Mouse (Mus musculus): Measurements from ENCODE around the gene Samd8. TPM values are rescaled to one million over a fixed set of nuclear protein-coding genes. Genes with fewer than 3 reads are reported as not detected.
A peak's percentile ranks its signal among the peaks of the same experiment; 100 is the strongest.

The Samd8 gene
- polyA plus RNA-seq, 1 experiment, result 13.3 TPM

DNA sequence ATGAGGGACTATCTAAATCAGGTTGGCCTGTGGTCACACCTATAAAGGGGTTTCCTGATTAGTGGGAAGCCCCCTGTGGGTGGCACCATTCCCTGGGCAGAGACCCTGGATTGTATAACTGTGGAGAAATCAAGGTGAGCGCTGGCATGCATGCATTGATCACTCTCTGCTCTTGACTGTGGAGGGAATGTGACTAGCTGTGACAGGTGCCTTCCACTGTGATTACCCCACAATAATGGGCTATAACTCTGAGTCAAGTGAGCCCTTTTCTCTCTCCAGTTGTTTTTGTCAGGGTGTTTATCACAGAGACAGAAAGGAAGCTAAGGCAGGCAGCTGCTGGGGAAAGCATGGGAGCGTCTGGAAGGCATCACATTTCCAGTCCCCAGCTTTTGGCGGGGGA, 65.9 kb downstream of the Samd8 start:
- TF ChIP-seq POLR2A (IDR thresholded peaks at IDR 0.05; ENCODE audit: borderline replicate concordance, extremely low read depth, low read depth, low read length) (no peak), CTCF (IDR thresholded peaks at IDR 0.05; ENCODE audit: insufficient read depth, low read length) (no peak)
- no peak for DNase-seq
- Histone ChIP-seq H3K4me3 (replicated peaks; ENCODE audit: extremely low read depth, low read depth, low read length) (no peak overlapping the region), H3K4me1 (ENCODE audit: control insufficient read depth, insufficient read depth, low read length) (peaks cover 8% of the 10 kb centered on the region; the same call in 1 of the 2 replicates)
- 74% methylated on average over 3 of the region's 3 CpGs for WGBS

- no peak for DNase-seq
- 60% methylated on average over 4 of the region's 4 CpGs for WGBS
- Histone ChIP-seq H3K4me3 (replicated peaks; ENCODE audit: extremely low read depth, low read depth, low read length) (no peak overlapping the region), H3K4me1 (ENCODE audit: control insufficient read depth, insufficient read depth, low read length) (peaks cover 8% of the 10 kb centered on the region; the same call in 1 of the 2 replicates)
- TF ChIP-seq CTCF (IDR thresholded peaks at IDR 0.05; ENCODE audit: insufficient read depth, low read length) (no peak), POLR2A (IDR thresholded peaks at IDR 0.05; ENCODE audit: borderline replicate concordance, extremely low read depth, low read depth, low read length) (no peak)
Measured at GRCm38 (mm10) chr14:21817453-21817852, 67.1 kb downstream of the Samd8 start.

DNA sequence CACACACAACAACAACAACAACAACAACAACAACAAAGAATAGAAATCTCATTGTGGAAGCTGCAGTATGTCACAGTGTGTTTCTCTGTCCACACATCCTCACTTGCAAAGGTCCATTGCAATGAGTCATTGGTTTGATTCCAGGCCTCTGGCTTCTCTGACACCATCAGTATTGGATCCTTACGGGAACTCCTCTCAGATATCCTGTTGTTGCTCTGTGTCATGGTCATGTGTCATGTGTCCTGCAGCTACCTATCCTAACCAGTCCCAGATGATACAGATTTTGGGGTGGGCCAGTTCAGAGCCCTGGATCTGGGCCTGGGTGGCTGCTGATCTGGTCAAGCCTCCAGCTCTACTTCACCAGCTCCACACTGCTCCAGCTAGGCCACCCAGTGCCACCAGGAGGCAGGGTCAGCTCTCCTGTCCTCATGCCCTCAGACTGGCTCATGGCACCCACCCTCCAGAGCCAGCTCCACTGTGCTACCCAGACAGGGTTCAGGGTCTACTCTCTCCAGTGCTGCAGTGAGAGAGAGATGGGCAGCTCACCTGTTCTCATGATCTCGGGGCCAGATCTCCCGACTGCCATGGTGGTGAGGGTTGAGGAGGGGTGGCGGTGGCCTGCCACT, 70.7 kb downstream of the Samd8 start:
- no peak for DNase-seq
- 84% methylated on average over 4 of the region's 4 CpGs for WGBS
- TF ChIP-seq POLR2A (IDR thresholded peaks at IDR 0.05; ENCODE audit: borderline replicate concordance, extremely low read depth, low read depth, low read length) (no peak), CTCF (IDR thresholded peaks at IDR 0.05; ENCODE audit: insufficient read depth, low read length) (peak; percentile 37; the same call in 1 of the 2 replicates)
- Histone ChIP-seq H3K4me1 (ENCODE audit: control insufficient read depth, insufficient read depth, low read length) (peaks cover 5% of the 10 kb centered on the region; the same call in 1 of the 2 replicates), H3K4me3 (replicated peaks; ENCODE audit: extremely low read depth, low read depth, low read length) (no peak overlapping the region)

- no peak for DNase-seq
- Histone ChIP-seq H3K4me3 (replicated peaks; ENCODE audit: extremely low read depth, low read depth, low read length) (no peak overlapping the region), H3K4me1 (ENCODE audit: control insufficient read depth, insufficient read depth, low read length) (peaks cover 5% of the 10 kb centered on the region; the same call in 1 of the 2 replicates)
- TF ChIP-seq CTCF (IDR thresholded peaks at IDR 0.05; ENCODE audit: insufficient read depth, low read length) (no peak), POLR2A (IDR thresholded peaks at IDR 0.05; ENCODE audit: borderline replicate concordance, extremely low read depth, low read depth, low read length) (no peak)
- WGBS, result 72% methylated on average over 7 of the region's 7 CpGs
Measured at GRCm38 (mm10) chr14:21822307-21822706, 72.0 kb downstream of the Samd8 start.

- peaks cover 5% of the 10 kb centered on the region; the same call in 1 of the 2 replicates for H3K4me1 ChIP-seq (ENCODE audit: control insufficient read depth, insufficient read depth, low read length)
- TF ChIP-seq CTCF (IDR thresholded peaks at IDR 0.05; ENCODE audit: insufficient read depth, low read length) (no peak), POLR2A (IDR thresholded peaks at IDR 0.05; ENCODE audit: borderline replicate concordance, extremely low read depth, low read depth, low read length) (peak; percentile 71; the same call in 1 of the 2 replicates)
- 13% methylated on average over 7 of the region's 7 CpGs for WGBS
- peak; percentile 65 for DNase-seq
- H3K4me3 ChIP-seq (replicated peaks; ENCODE audit: extremely low read depth, low read depth, low read length), result no peak overlapping the region
Measured at GRCm38 (mm10) chr14:21822795-21823374, 72.6 kb downstream of the Samd8 start.

GRCm38 (mm10) chr14:21823897-21824296, 73.6 kb downstream of the Samd8 start:
- TF ChIP-seq CTCF (IDR thresholded peaks at IDR 0.05; ENCODE audit: insufficient read depth, low read length), result no peak
- no peak for TF ChIP-seq POLR2A (IDR thresholded peaks at IDR 0.05; ENCODE audit: borderline replicate concordance, extremely low read depth, low read depth, low read length)
- WGBS, result 56% methylated on average over 7 of the region's 7 CpGs
- peaks cover 5% of the 10 kb centered on the region; the same call in 1 of the 2 replicates for H3K4me1 ChIP-seq (ENCODE audit: control insufficient read depth, insufficient read depth, low read length)
- H3K4me3 ChIP-seq (replicated peaks; ENCODE audit: extremely low read depth, low read depth, low read length), result no peak overlapping the region
- peak; percentile 26 for DNase-seq

DNA sequence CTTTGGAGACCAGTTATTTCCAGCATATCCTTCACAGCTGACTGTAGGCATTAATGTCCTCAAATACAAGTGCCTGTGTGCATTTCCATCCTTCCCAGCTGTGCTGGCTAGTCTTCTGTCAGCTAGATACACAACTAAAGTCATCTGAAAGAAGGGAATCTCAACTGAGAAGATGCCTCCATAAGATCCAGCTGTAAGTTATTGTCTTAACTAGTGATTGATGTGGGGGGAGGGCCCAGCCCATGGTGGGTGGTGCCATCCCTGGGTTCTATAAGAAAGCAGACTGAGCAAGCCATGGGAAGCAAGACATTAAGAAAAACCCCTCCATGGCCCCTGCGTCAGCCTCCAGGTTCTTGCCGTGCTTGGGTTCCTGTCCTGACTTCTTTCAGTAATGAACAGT, 74.6 kb downstream of the Samd8 start, which contains the start of gene Vdac2:
TSS of gene Vdac2 (plus strand) at position 301 of the 400 bp plus-strand sequence.
- TF ChIP-seq POLR2A (IDR thresholded peaks at IDR 0.05; ENCODE audit: borderline replicate concordance, extremely low read depth, low read depth, low read length) (no peak), CTCF (IDR thresholded peaks at IDR 0.05; ENCODE audit: insufficient read depth, low read length) (no peak)

DNA sequence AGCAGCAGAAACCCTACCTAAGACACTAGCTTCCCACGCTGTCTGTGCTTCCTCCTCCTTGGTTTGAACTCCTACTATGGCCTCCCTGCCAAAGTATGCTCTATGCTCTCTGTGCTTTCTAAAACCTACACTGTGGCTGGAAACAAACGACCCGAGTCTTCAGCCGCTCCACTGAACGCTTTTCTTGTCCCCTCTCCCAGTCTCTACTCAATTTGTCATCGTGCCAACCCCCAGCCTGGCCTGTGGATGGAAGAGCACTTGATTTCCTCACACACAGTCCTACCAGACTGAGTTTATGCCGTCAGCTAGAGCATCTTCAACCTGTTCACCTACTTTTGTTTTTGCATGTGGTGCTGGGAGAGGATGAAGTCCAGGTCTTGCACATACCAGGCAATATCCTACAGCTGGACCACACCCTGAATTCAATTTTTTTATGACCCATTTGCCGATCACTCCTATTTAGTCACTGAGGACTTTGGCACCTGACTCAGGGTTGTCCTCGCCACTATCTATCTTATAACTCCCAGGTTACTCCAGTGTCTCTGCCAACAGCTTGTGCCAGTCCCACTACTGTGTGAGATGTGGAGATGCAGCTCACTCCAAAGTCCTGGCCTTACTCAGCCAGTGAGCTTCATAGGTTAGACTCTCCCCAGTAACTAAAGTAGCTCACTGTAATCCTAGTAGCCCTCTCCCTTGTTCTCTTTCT, 75.6 kb downstream of the Samd8 start:
- 67% methylated on average over 9 of the region's 9 CpGs for WGBS
- peaks cover 8% of the 10 kb centered on the region; the same call in 1 of the 2 replicates for H3K4me1 ChIP-seq (ENCODE audit: control insufficient read depth, insufficient read depth, low read length)
- DNase-seq, result no peak

More for the DNA sequence above, 74.6 kb downstream of the Samd8 start, which contains the start of gene Vdac2:
- WGBS, result 64% methylated on average over 2 of the region's 2 CpGs
- peaks cover 5% of the 10 kb centered on the region; the same call in 1 of the 2 replicates for H3K4me1 ChIP-seq (ENCODE audit: control insufficient read depth, insufficient read depth, low read length)
- no peak for DNase-seq
- H3K4me3 ChIP-seq (replicated peaks; ENCODE audit: extremely low read depth, low read depth, low read length), result no peak within 1 kb of the TSS

More for the DNA sequence above, 75.6 kb downstream of the Samd8 start:
- TF ChIP-seq CTCF (IDR thresholded peaks at IDR 0.05; ENCODE audit: insufficient read depth, low read length) (no peak), POLR2A (IDR thresholded peaks at IDR 0.05; ENCODE audit: borderline replicate concordance, extremely low read depth, low read depth, low read length) (no peak)
- H3K4me3 ChIP-seq (replicated peaks; ENCODE audit: extremely low read depth, low read depth, low read length), result no peak overlapping the region
